In genomic region chr15:98425188-98425587, GRCm38 (mm10) we compare ENCODE assay signal across 36 mouse cellular contexts. TPM values are rescaled to one million over a fixed set of nuclear protein-coding genes. Genes with fewer than 3 reads are reported as not detected.
"Had no signal": no experiment of that assay in that cellular context is flagged by ENCODE, and none has a peak within 500 bp of the region (broad histone marks: within the 10 kb centered on the region; RNA-seq: fewer than 3 reads in every experiment).

No protein-coding gene starts in this region.

- H3K36me3 ChIP-seq: heart, embryonic 13.5 days; heart, embryonic 15.5 days; hindbrain, embryonic 10.5 days; hindbrain, embryonic 12.5 days; kidney, embryonic 15.5 days; limb, embryonic 10.5 days; limb, embryonic 12.5 days; liver, embryonic 13.5 days had no signal

- H3K9ac ChIP-seq: heart, embryonic 13.5 days; heart, embryonic 15.5 days; hindbrain, embryonic 12.5 days; hindbrain, embryonic 14.5 days; kidney, embryonic 15.5 days; limb, embryonic 12.5 days; liver, embryonic 13.5 days had no signal

- H3K27me3 ChIP-seq: heart, embryonic 13.5 days; heart, embryonic 15.5 days; hindbrain, embryonic 12.5 days; limb, embryonic 12.5 days; liver, embryonic 13.5 days had no signal

- H3K4me2 ChIP-seq: heart, embryonic 11.5 days; heart, embryonic 13.5 days; heart, embryonic 15.5 days; hindbrain, embryonic 12.5 days; hindbrain, embryonic 14.5 days; kidney, embryonic 15.5 days; liver, embryonic 11.5 days; liver, embryonic 13.5 days had no signal

- DNase-seq: gastrocnemius, postnatal 14 days; heart, adult 2 months; heart, postnatal 14 days; heart, postnatal 36 days; kidney, adult 11 months; kidney, adult 2 months; kidney, adult 9 months; kidney, postnatal 14 days; kidney, postnatal 36 days; liver; liver, embryonic 13.5 days had no signal

- H3K4me1 ChIP-seq: heart, embryonic 13.5 days; heart, embryonic 15.5 days; liver, embryonic 13.5 days had no signal

- H3K4me3 ChIP-seq: heart, adult 2 months; heart, embryonic 13.5 days; heart, embryonic 15.5 days; hindbrain, embryonic 10.5 days; hindbrain, embryonic 12.5 days; kidney, embryonic 15.5 days; layer of hippocampus, adult 2 months; left cerebral cortex, adult 2 months; limb, embryonic 10.5 days; limb, embryonic 12.5 days; liver, embryonic 13.5 days had no signal

- H3K27ac ChIP-seq: heart, adult 2 months; heart, embryonic 13.5 days; heart, embryonic 15.5 days; hindbrain, embryonic 10.5 days; hindbrain, embryonic 12.5 days; hindbrain, embryonic 14.5 days; kidney, embryonic 15.5 days; kidney, postnatal 0 days; layer of hippocampus, adult 2 months; left cerebral cortex, adult 2 months; limb, embryonic 10.5 days; limb, embryonic 12.5 days; liver, embryonic 13.5 days had no signal

- H3K9me3 ChIP-seq: heart, embryonic 13.5 days; heart, embryonic 15.5 days; hindbrain, embryonic 10.5 days; hindbrain, embryonic 12.5 days; kidney, embryonic 15.5 days; limb, embryonic 10.5 days; limb, embryonic 12.5 days; liver, embryonic 13.5 days had no signal

- ATAC-seq: hindbrain, embryonic 16.5 days; inflammation-experienced regulatory T-cells, adult 6 months had no signal

RNA-seq across cellular contexts. Expression of gene Olfr282, which starts 5.8 kb away (rescaled TPM):
- total RNA-seq: gastrocnemius, adult 8-10 months; gastrocnemius, postnatal 14 days; gastrocnemius, postnatal 4 days; granulocyte monocyte progenitor cell, adult 5-6 weeks; heart, adult 2 months; heart, postnatal 14 days; heart, postnatal 36 days; layer of hippocampus, adult 2 months; layer of hippocampus, postnatal 10 days; layer of hippocampus, postnatal 25 days; left cerebral cortex, adult 2 months; left cerebral cortex, postnatal 14 days; left cerebral cortex, postnatal 36 days had no signal
- polyA plus RNA-seq: frontal cortex, adult 2 months; heart, adult 2 months; heart, embryonic 11.5 days; heart, embryonic 13.5 days; heart, embryonic 15.5 days; heart, postnatal 0 days; hindbrain, embryonic 10.5 days; hindbrain, embryonic 12.5 days; hindbrain, embryonic 14.5 days; hindbrain, embryonic 16.5 days; inflammation-experienced regulatory T-cells, adult 6 months; kidney, adult 2 months; kidney, embryonic 15.5 days; kidney, postnatal 0 days; limb, embryonic 10.5 days; limb, embryonic 12.5 days; limb, embryonic 14.5 days; liver, embryonic 11.5 days; liver, embryonic 13.5 days had no signal

RNA-seq across cellular contexts. Expression of gene Olfr281, which starts 27.2 kb away (rescaled TPM):
- total RNA-seq: gastrocnemius, adult 8-10 months; gastrocnemius, postnatal 14 days; gastrocnemius, postnatal 4 days; granulocyte monocyte progenitor cell, adult 5-6 weeks; heart, adult 2 months; heart, postnatal 14 days; heart, postnatal 36 days; layer of hippocampus, adult 2 months; layer of hippocampus, postnatal 10 days; layer of hippocampus, postnatal 25 days; left cerebral cortex, adult 2 months; left cerebral cortex, postnatal 14 days; left cerebral cortex, postnatal 36 days had no signal
- polyA plus RNA-seq: heart, adult 2 months; heart, embryonic 11.5 days; heart, embryonic 13.5 days; heart, embryonic 15.5 days; heart, postnatal 0 days; hindbrain, embryonic 10.5 days; hindbrain, embryonic 12.5 days; hindbrain, embryonic 14.5 days; hindbrain, embryonic 16.5 days; inflammation-experienced regulatory T-cells, adult 6 months; kidney, adult 2 months; kidney, embryonic 15.5 days; kidney, postnatal 0 days; limb, embryonic 10.5 days; limb, embryonic 12.5 days; limb, embryonic 14.5 days; liver, embryonic 11.5 days; liver, embryonic 13.5 days had no signal

RNA-seq across cellular contexts. Expression of gene Olfr283, which starts 44.4 kb away (rescaled TPM):
- total RNA-seq: gastrocnemius, adult 8-10 months; gastrocnemius, postnatal 14 days; gastrocnemius, postnatal 4 days; granulocyte monocyte progenitor cell, adult 5-6 weeks; heart, adult 2 months; heart, postnatal 14 days; heart, postnatal 36 days; layer of hippocampus, adult 2 months; layer of hippocampus, postnatal 10 days; layer of hippocampus, postnatal 25 days; left cerebral cortex, adult 2 months; left cerebral cortex, postnatal 14 days; left cerebral cortex, postnatal 36 days had no signal
- polyA plus RNA-seq: heart, adult 2 months; heart, embryonic 11.5 days; heart, embryonic 13.5 days; heart, embryonic 15.5 days; heart, postnatal 0 days; hindbrain, embryonic 10.5 days; hindbrain, embryonic 12.5 days; hindbrain, embryonic 14.5 days; hindbrain, embryonic 16.5 days; inflammation-experienced regulatory T-cells, adult 6 months; kidney, adult 2 months; kidney, embryonic 15.5 days; kidney, postnatal 0 days; limb, embryonic 10.5 days; limb, embryonic 12.5 days; limb, embryonic 14.5 days; liver, embryonic 11.5 days; liver, embryonic 13.5 days had no signal

RNA-seq across cellular contexts. Expression of gene OR5BS1P, which starts 44.5 kb away (rescaled TPM):
- total RNA-seq: gastrocnemius, adult 8-10 months; gastrocnemius, postnatal 14 days; gastrocnemius, postnatal 4 days; granulocyte monocyte progenitor cell, adult 5-6 weeks; heart, adult 2 months; heart, postnatal 14 days; heart, postnatal 36 days; layer of hippocampus, adult 2 months; layer of hippocampus, postnatal 10 days; layer of hippocampus, postnatal 25 days; left cerebral cortex, adult 2 months; left cerebral cortex, postnatal 14 days; left cerebral cortex, postnatal 36 days had no signal
- polyA plus RNA-seq: frontal cortex, adult 2 months; heart, adult 2 months; heart, embryonic 11.5 days; heart, embryonic 13.5 days; heart, embryonic 15.5 days; heart, postnatal 0 days; hindbrain, embryonic 10.5 days; hindbrain, embryonic 12.5 days; hindbrain, embryonic 14.5 days; hindbrain, embryonic 16.5 days; inflammation-experienced regulatory T-cells, adult 6 months; kidney, adult 2 months; kidney, embryonic 15.5 days; kidney, postnatal 0 days; limb, embryonic 10.5 days; limb, embryonic 12.5 days; limb, embryonic 14.5 days; liver, embryonic 11.5 days; liver, embryonic 13.5 days had no signal

RNA-seq across cellular contexts. Expression of gene Lalba, which starts 57.3 kb away (rescaled TPM):
- total RNA-seq: gastrocnemius, adult 8-10 months; gastrocnemius, postnatal 14 days; gastrocnemius, postnatal 4 days; granulocyte monocyte progenitor cell, adult 5-6 weeks; heart, adult 2 months; heart, postnatal 14 days; heart, postnatal 36 days; layer of hippocampus, adult 2 months; layer of hippocampus, postnatal 10 days; layer of hippocampus, postnatal 25 days; left cerebral cortex, adult 2 months; left cerebral cortex, postnatal 14 days; left cerebral cortex, postnatal 36 days had no signal
- polyA plus RNA-seq: frontal cortex, adult 2 months; heart, embryonic 11.5 days; heart, embryonic 13.5 days; heart, embryonic 15.5 days; hindbrain, embryonic 12.5 days; hindbrain, embryonic 14.5 days; hindbrain, embryonic 16.5 days; inflammation-experienced regulatory T-cells, adult 6 months; kidney, adult 2 months; kidney, embryonic 15.5 days; liver, embryonic 11.5 days; liver, embryonic 13.5 days had no signal
